Mouse (Mus musculus) ES-E14 (cell line): ENCODE measurements around the gene Rad9a. TPM values are rescaled to one million over a fixed set of nuclear protein-coding genes. Genes with fewer than 3 reads are reported as not detected.
A peak's percentile ranks its signal among the peaks of the same experiment; 100 is the strongest.

Experiments used
- DNase-seq: peaks from one replicate; pipeline ENCODE4 v3.0.0-alpha.2; 2013; ENCODE audit warnings: low read depth, low spot score
- H3K27ac ChIP-seq: 2 replicates; pipeline ENCODE4 v1.5.1; 2012; ENCODE audit warnings: low read depth, mild to moderate bottlenecking, low read length, moderate library complexity, mixed read lengths; ENCODE audit not compliant: poor library complexity, insufficient read depth, severe bottlenecking
- H3K36me3 ChIP-seq: 2 replicates; pipeline ENCODE4 v1.6.1; 2012; ENCODE audit warnings: mild to moderate bottlenecking, low read length, moderate library complexity, mixed read lengths; ENCODE audit not compliant: control insufficient read depth, poor library complexity, insufficient read depth, severe bottlenecking
- H3K4me1 ChIP-seq, 2 experiments: fragments of 150-350 bp in 1 of 2; sonication (generic) in 1 of 2; 2 replicates each; pipeline ENCODE4 v1.6.1; 2012; ENCODE audit warnings: low read length in 2 of 2, mild to moderate bottlenecking in 1 of 2, mixed read lengths in 1 of 2; ENCODE audit not compliant: control insufficient read depth in 2 of 2, insufficient read depth in 2 of 2, poor library complexity in 1 of 2
- H3K4me3 ChIP-seq, 2 experiments: fragments of 150-350 bp in 1 of 2; sonication (generic) in 1 of 2; 2 replicates each; pipeline ENCODE4 v1.5.1; 2012; ENCODE audit warnings: low read length in 2 of 2, low read depth in 1 of 2, mild to moderate bottlenecking in 1 of 2, mixed read lengths in 1 of 2; ENCODE audit not compliant: insufficient read depth in 1 of 2, poor library complexity in 1 of 2, severe bottlenecking in 1 of 2
- H3K9ac ChIP-seq: 2 replicates; pipeline ENCODE4 v1.6.1; 2012; ENCODE audit warnings: low read depth, mild to moderate bottlenecking, low read length, mixed read lengths; ENCODE audit not compliant: poor library complexity, insufficient read depth, severe bottlenecking
- H3K9me3 ChIP-seq: fragments of 150-350 bp; sonication (generic); 2 replicates; pipeline ENCODE4 v1.6.1; 2012; ENCODE audit warnings: low read depth, mild to moderate bottlenecking, low read length; ENCODE audit not compliant: control insufficient read depth, insufficient read depth
- CHD2 ChIP-seq: IDR thresholded peaks from 2 replicates; pipeline ENCODE4 v1.6.1; 2014; ENCODE audit warnings: mild to moderate bottlenecking, low read depth, low read length, inconsistent platforms
- HCFC1 ChIP-seq: IDR thresholded peaks from 2 replicates; pipeline ENCODE4 v1.6.1; 2012; ENCODE audit warnings: low read length, inconsistent platforms, borderline replicate concordance; ENCODE audit not compliant: insufficient read depth
- MAFK ChIP-seq: IDR thresholded peaks from 2 replicates; pipeline ENCODE4 v1.6.1; 2014; ENCODE audit warnings: mild to moderate bottlenecking, low read depth, low read length, inconsistent platforms; ENCODE audit not compliant: insufficient read depth
- ZC3H11A ChIP-seq: IDR thresholded peaks from 2 replicates; pipeline ENCODE4 v1.6.1; 2012; ENCODE audit warnings: low read depth, mild to moderate bottlenecking, inconsistent platforms, low read length, borderline replicate concordance
- ZNF384 ChIP-seq: IDR thresholded peaks from 2 replicates; pipeline ENCODE4 v1.6.1; 2012; ENCODE audit warnings: low read depth, low read length, inconsistent platforms
- in situ Hi-C, 2 experiments: fragments of 600-800 bp; cut with MboI; formaldehyde crosslinking; loops; one replicate each; pipeline ENCODE4 v1.15.1; 2025; ENCODE audit warnings: low sequenced_read_pairs in 2 of 2, inconsistent platforms in 1 of 2; ENCODE audit not compliant: unreplicated experiment in 2 of 2
- total RNA-seq: library from RNA; depleted of rRNA; stranded (reverse); fragments of 300-350 nt; gene quantifications from 2 replicates; pipeline ENCODE4 v1.2.3, GENCODE M21; 2012

Gene Rad9a
- total RNA-seq, 1 experiment, result 33.1 TPM

- TF ChIP-seq CHD2, result no peak
- TF ChIP-seq ZNF384, result no peak
- no peak for TF ChIP-seq ZC3H11A
- Histone ChIP-seq H3K36me3 (no peaks in the 10 kb centered on the region), H3K27ac (no peak overlapping the region), H3K4me3 (no peak overlapping the region), H3K9ac (no peak overlapping the region), H3K4me1 (peaks cover 4 to 26% of the 10 kb centered on the region in 2 experiments; a peak in 2 of 4 replicates), H3K9me3 (no peaks in the 10 kb centered on the region)
- DNase-seq, result no peak
- in situ Hi-C loops, result no loop called here
Observed at GRCm38 (mm10) chr19:4208563-4208962, 7.1 kb upstream of the Rad9a start.

- no peak for DNase-seq
- Histone ChIP-seq H3K4me1 (peaks cover 4 to 23% of the 10 kb centered on the region in 2 experiments; a peak in 3 of 4 replicates), H3K4me3 (no peak overlapping the region), H3K27ac (no peak overlapping the region), H3K36me3 (no peaks in the 10 kb centered on the region), H3K9ac (no peak overlapping the region), H3K9me3 (no peaks in the 10 kb centered on the region)
- TF ChIP-seq ZC3H11A (peak; percentile 84; the same call in 1 of the 2 replicates), CHD2 (no peak)
- in situ Hi-C loops, result no loop called here
Observed at GRCm38 (mm10) chr19:4206971-4207370, 5.5 kb upstream of the Rad9a start.

- Histone ChIP-seq H3K4me3 (no peak overlapping the region), H3K27ac (no peak overlapping the region), H3K9ac (no peak overlapping the region), H3K4me1 (peaks cover 4 to 21% of the 10 kb centered on the region in 2 experiments; a peak in 3 of 4 replicates), H3K9me3 (no peaks in the 10 kb centered on the region), H3K36me3 (peaks cover 6% of the 10 kb centered on the region; the same call in 1 of the 2 replicates)
- TF ChIP-seq ZNF384, result no peak
- TF ChIP-seq CHD2, result no peak
- no peak for TF ChIP-seq ZC3H11A
- TF ChIP-seq MAFK, result no peak
- no peak for TF ChIP-seq HCFC1
- in situ Hi-C loops, result no loop called here
- no peak for DNase-seq
Observed at GRCm38 (mm10) chr19:4204889-4205288, 3.4 kb upstream of the Rad9a start.

DNA sequence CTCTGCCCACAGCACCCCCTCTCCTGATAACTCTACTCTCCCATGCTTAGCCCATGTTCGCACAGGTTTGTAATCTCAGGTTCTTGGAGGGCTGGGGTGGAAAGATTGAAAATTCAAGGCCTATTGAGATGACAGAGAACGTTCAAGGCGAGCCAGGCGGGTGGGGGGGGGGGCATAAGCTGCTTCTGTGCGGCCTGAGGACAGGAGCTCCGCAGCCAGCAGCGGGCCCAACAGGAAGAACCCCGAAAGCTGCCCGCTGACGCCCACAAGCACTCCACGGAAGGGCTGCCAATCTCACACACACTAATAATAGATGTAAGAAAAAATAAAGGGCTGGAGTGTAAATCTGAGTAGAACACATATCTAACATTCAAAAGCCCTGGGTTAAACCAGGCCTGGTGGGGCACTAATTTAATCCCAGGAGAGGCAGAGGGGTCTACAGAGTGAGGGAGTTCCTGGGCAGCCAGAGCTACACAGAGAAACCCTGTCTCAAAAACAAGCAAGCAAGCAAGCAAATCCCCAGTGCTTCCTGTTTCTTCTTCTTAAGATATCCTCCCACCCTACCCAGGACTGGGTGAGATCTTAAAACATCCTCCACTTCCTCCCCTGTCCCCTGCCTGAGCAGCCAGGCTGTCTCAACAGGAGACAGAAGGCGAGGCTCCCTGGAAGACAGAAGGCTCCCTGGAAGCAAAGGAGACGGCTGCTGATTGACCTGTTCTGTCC is 2.3 kb upstream of the Rad9a start:
- in situ Hi-C loops, result no loop called here
- H3K4me1 ChIP-seq, result peaks cover 2 to 19% of the 10 kb centered on the region in 2 experiments; a peak in 3 of 4 replicates
- H3K9me3 ChIP-seq, result no peaks in the 10 kb centered on the region
- DNase-seq, result no peak
- H3K36me3 ChIP-seq, result peaks cover 15% of the 10 kb centered on the region
- TF ChIP-seq MAFK, result no peak
- TF ChIP-seq HCFC1, result no peak
- TF ChIP-seq CHD2, result no peak
- TF ChIP-seq ZNF384, result no peak
- no peak for TF ChIP-seq ZC3H11A
- H3K4me3 ChIP-seq, result no peak overlapping the region
- H3K27ac ChIP-seq, result no peak overlapping the region
- no peak overlapping the region for H3K9ac ChIP-seq

DNA sequence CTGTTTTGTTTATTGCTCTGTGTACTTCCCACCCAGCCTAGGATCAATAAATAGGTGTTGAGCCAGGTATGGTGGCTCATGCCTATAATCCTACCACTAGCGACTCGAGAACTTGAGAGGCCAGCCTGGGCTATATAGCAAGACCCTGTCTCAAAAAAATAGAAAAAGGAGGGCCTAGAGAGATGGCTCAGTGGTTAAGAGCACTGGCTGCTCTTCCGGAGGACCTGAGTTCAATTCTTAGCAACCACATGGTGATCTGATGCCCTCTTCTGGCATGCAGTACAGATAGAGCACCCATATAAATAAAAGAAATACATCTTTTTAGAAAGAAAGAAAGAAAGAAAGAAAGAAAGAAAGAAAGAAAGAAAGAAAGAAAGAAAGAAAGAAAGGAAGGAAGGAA is 1.7 kb upstream of the Rad9a start:
- no peak for DNase-seq
- H3K36me3 ChIP-seq, result peaks cover 15% of the 10 kb centered on the region
- peaks cover 2 to 14% of the 10 kb centered on the region in 2 experiments; a peak in 2 of 4 replicates for H3K4me1 ChIP-seq
- H3K4me3 ChIP-seq, result no peak overlapping the region
- no peak for TF ChIP-seq MAFK
- TF ChIP-seq HCFC1, result no peak
- TF ChIP-seq ZNF384, result no peak
- TF ChIP-seq ZC3H11A, result no peak
- TF ChIP-seq CHD2, result no peak
- H3K9me3 ChIP-seq, result no peaks in the 10 kb centered on the region
- H3K9ac ChIP-seq, result no peak overlapping the region
- H3K27ac ChIP-seq, result no peak overlapping the region
- in situ Hi-C loops, result no loop called here
